Mouse (Mus musculus): ENCODE data around the gene Ippk.

GRCm38 (mm10) chr13:49371428-49371899 lies 49.6 kb upstream of the Ippk start:
- TF ChIP-seq CTCF (IDR thresholded peaks at IDR 0.05; ENCODE audit: low read depth) (no peak), EP300 (IDR thresholded peaks at IDR 0.05; ENCODE audit: low read depth) (no peak)
